Mouse (Mus musculus): ENCODE measurements around the gene Zdhhc8. TPM values are rescaled to one million over a fixed set of nuclear protein-coding genes. Genes with fewer than 3 reads are reported as not detected.
"Not testable (repeated sequence)": the region's sequence is repeated elsewhere in the genome, so short reads cannot be mapped to it uniquely, and the experiment has no call there.

Zdhhc8 gene
- total RNA-seq, 2 experiments from 2014 or later, result 21.6 to 26.6 TPM

DNA sequence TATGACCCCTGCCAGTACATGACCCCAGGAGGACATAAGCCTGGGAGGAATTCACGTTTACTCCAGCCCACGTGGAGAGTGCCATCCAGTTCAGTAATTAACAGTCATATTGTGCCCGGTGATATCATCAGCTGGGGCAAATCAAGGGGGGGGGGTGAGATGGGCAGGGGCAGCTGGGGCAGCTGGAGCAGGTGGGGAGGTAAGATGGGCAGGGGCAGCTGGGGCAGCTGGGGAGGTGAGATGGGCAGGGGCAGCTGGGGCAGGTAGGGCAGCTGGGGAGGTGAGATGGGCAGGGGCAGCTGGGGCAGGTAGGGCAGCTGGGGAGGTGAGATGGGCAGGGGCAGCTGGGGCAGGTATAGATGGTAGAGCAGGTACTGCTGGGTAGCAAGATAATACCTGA is 39.4 kb downstream of the Zdhhc8 start:
- not testable (repeated sequence) for DNase-seq

DNA sequence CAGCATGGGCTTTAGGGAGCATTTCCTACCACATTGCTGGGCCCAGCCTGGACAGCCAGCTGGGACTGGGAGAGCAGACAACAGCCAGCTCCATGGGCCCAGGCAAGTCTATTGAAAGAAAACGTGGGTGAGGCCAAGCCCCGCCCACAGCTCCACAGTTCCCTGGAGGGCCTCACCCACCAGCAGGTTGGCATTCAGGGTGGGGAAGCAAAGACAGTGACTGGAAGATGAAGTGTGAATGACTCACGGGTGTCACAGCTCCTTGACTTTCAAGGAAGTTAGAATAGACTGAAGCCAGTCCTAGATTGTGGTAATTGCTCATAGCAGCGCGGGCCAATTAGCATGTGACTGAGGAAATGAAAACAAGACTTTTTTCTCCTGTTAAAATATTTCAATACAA is 39.9 kb downstream of the Zdhhc8 start:
- peak; percentile 47 for DNase-seq

DNA sequence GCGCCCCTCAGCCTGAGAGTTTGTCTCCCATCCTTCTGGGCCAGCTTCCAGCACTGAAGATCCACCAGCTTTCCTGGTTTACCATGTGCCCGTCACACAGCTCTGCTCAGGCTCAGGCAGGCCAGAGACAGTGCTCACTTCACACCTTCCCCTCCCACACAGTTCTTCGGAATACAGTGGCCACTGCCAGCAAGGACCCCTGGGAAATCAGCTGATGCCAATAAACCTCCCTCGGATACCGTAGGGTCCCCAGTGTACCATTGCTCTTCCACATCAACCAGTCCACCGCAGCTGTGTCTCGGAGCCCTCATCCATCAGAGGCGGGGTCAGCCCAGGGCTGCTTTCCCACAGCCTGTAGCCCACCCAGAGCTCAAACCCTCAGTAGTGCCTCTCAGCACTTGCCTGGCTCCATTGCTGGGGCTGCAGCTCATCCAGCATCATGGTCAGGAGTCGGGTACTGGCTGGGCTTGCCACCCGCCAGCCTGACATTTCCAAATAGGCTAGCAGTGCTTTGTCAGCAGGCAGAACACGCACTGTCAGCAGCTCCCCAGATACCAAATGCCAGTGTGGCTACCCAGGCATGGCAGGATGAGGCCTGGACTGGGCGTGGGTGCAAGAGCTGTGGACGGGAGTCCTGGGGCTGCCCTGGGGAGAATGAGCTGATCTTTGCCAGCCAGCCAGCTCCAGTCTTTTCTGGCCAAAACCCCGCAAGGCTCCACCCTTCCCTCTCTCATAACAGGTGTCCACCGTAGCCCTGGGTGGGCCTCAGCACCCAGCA is 40.5 kb downstream of the Zdhhc8 start:
- peak; percentile 73 for DNase-seq

DNA sequence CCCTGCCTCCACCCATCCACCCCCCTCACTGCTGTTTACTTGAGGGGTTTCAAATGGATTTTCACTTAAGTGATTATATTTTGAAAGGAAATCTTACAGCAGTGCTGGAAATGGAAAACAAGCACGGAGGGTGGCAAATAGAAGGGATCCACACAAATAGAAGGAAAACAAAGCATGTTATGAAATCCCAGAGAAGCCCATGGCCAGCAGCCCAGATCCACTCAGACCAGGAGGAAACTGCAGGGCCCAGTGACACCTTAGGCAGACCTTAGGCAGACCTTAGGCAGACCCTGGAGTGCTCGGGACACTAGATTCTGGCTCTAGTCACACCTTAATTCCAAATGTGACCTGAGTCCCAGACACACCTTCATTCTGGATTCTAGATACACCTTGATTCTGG is 43.9 kb downstream of the Zdhhc8 start:
- no peak for DNase-seq

DNA sequence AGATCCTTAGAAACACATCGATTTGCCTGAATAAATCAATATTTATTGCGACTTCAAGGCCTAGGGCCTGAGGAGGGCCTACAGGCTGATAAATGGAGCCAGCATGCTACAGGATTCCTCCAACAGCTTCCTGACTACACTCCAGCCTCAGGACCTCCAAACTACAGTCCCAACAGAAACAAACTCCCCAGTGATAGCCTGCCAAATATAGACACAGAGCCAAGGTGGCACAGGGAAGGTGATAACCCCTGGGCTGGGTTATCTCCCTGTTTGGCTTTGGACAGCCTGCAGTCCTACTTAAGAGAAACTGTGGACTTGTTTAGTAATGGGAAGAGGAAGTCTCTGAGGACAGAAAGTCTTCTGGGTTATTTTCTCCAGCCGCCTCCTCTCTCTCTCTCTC is 47.7 kb downstream of the Zdhhc8 start:
- DNase-seq, result no peak

DNA sequence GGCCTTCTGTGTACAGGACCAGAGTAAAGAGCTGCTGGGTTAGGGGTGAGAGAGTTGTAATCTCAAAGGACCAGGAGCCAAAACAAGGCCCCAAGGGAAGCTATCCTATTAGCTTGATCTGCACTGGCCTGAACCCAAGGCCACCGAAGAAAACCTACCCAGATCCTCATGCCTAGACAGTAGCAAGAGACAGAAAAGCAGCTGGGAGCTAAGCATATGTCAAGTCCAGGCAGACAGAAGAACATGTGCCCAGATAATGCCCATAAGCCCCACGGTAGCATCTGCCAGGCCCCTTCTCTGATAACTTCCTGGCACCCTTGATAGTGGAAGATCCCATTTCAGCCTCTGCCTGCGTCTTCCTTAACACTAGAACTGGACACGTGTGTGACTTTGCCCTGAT is 48.1 kb downstream of the Zdhhc8 start:
- DNase-seq, result no peak

DNA sequence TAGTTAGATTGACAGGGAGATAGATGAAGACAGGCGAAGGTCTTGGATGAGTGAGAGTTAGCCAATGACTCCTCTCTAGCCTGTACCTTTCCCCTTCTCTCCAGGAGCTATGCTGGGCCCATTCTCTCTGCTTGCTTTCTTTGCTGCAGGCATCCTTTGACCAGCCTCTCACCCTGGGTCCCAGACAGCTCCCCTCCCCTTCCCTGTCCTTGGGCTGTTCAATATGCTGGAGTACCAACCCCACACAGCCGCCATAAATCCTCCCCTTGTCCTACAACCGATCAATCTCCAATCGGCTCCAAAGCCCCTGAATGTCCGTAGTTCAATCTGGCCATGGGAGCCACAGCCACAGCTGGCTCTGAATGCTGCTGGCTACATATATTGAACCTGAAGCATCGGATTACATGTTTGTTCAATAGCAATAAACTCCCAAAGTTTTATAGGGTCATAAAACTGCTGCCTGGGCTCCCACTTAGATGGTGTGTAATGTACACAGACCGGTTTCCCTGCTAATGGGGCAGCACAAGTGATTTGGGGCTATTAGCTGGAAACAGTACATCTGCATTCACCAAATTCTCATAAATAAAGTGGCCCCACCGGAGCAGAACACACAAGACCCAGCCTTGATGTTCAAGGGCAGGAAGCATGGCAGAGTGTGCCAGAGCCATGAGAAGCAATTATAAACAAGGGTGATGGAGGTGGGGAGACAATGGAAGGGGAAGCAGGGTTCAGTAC is 49.1 kb downstream of the Zdhhc8 start:
- no peak for DNase-seq

DNA sequence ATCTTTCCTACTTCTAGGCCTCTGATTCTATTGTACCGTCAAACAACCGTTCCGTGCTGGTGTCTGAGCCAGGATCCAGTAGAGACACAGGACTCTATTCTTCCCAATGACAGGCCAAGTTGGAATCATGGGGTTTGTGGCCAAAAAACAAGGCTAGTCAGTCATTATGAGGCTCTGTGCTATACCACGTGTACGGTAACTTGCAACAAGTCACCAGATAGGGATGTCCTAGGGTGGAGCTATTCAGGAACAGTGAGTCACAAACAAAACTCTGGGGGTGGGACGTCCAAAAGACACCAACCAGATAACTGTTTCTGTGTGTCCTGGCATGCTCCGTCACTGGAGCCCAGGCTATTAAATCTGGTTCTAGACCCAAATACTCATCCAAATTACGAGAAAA is 52.2 kb downstream of the Zdhhc8 start:
- no peak for DNase-seq

DNA sequence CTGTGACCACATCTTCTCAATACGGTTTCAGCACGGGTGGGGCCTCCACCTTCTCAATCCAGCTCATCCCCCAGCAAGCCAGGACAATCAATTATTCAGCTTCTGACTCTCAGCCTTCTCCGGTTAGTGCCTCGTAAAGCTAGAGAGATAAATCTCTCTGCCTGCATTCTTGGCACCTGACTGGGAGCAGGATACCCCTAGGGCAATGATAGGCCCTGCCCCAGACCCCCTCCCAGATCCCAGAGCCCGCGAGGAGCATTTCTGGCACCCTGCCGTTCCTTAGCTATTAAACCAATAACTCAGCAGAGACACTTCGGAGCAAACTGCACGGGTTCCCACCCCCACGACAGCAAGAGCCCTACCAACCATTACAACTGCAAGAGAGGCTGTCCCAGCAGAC is 53.5 kb downstream of the Zdhhc8 start:
- no peak for DNase-seq

DNA sequence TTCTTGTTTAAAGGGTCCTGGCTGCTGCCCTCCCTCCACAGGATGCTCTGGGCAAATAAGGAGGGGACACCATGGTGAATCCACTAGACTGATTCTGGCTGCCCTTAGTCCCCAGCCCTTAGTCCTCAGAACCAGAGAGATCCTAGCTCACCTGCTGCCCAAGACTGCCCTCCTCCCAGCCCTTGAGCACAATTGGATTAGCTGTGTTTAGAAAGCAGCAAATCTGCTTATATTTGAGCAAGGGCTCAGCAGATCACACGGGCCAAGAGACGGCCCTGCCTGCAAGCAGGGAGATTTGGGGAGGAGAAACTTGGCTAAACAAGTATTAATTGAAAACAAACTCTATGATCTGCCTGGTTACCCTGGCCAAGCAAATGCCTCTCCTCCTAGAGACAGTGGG is 55.3 kb downstream of the Zdhhc8 start:
- DNase-seq, result no peak

DNA sequence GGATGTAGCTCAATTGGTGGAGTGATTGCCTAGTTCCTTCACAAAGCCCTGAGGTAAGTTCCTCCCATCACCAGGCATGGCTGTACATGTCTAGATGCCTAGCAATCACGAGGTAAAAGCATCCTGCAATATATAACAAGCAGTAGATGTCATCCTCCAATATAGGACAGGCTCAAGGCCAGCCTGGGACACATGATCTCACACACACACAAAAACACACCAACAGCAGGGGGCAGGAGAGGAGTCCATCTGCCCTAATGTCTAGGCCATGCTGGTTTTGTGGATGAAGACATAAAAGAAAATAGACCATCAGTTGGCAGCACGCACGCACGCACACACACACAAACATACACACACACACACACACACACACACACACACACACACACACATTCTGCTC is 58.2 kb downstream of the Zdhhc8 start:
- no peak for DNase-seq

DNA sequence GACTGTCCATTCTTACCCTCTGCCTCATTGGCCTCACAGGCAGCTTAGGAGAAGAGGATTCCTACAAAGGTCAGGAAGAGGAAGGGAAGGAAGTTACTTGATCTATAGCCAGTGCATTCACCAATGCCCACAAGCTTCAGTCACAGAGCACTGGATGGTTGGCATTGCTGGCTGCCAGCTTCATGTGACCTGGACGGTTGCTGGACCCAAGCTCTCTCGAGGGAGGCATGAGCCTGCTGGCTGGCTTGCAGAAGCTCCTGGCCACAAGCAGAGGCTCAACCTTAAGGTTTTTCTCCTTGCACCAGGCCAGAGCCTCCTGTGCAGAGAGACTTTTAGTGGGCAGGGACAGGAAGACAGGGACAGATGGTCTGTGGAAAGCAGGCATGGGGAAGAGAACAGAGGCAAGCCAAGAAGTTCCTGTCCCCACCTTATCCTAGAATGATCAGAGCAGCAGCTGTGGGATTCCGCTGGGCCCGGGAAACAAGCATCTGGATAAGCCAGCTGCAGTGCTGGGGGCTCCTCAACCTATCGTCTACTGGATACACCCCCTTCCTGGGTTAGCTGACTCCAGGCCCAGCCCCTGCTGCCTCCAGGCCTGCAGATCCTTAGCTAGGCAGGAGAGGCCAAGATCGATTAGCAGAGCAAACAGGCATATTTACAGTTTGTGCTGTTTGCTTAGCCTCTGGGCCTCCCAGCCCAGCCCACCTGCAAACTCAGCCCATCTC is 59.0 kb downstream of the Zdhhc8 start:
- no peak for DNase-seq

DNA sequence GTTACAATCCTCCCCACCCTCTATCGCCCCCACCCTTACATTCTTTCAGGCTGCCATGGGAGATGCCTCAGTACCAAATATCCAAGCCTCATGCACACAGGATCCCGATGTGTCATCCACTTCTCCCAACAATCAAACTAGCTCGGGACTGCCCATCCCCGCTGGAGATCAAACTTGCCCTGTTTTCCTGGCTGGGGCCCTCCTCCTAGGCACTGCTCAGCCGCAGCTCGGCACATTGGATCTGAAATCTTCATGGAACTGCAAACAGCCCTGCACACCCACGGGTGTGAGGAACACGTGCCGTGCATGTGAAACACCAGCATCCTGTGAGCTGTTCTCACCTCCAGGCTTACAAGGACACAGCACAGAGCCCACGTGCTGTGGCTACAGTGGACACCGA is 61.1 kb downstream of the Zdhhc8 start:
- no peak for DNase-seq

DNA sequence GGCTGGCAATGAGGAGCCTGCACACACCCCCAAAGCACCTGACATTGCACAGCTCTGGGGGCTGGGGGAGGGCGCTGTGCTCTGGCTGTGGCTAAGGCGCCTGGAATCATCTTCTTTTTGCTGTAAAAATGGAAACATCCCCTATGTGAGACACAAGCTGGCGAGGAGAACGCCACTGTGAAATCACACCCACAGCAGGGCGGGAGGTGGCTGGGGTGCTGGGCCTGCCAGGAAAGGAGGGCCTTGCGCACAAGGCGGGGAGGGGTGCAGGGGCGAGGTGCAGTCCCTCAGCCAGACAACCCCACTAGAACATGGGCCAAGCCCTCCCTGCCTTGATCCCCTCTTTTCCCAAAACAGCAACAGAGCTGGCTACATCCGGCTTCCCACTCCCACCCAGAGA is 61.7 kb downstream of the Zdhhc8 start:
- DNase-seq, result no peak

DNA sequence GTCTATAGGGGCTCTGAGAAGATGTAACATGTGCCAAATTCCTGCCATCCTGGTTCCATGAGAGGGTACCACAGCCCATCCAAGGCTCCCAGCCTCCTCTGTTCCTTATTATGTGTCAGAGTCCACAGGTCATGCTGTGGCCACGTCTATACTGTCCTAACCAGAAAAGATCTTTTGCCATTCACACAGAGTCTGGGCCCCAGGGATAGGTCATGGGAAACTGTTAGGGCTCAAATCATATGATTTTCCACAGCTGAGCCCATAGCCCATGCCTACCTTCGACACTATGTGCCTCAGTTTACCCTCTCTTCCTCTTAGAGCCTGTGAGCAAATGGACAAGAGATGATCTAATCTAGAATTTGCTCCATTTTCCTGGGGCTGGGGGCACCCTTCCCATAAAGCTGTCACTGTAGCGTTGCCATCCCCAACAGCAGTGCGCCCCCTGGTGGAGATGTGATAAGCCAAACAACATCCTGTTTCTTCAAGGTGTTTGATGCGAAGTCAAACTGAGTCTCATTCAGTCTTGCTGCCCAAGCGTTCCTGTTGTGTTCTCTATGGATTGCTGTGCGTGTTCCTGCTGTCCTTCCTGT is 62.6 kb downstream of the Zdhhc8 start:
- peak; percentile 42 for DNase-seq

Small RNAs within 50 kb of the gene (microRNA-seq; reads per million reads assigned to microRNA genes)
- gene Gm24572 (ENCODE audit: borderline replicate concordance in 2 of 2) (0 to 0.53 reads per million in 2 experiments), gene Mir1306 (ENCODE audit: borderline replicate concordance in 2 of 2) (44.2 to 64.0 reads per million in 2 experiments)

Other genes starting within 250 kb of the Zdhhc8 start
- gene Dgcr6, start 182.3 kb downstream of the Zdhhc8 start, total RNA-seq (2021), result 10 to 100 TPM; 32.2 to 34.1 TPM
- 1 to 10 TPM; 8.1 to 9.5 TPM for gene Prodh, start 144.9 kb downstream of the Zdhhc8 start, total RNA-seq (2021)
- under 1 TPM in 1 of 2 experiments, not detected in 1; 0.13 TPM for gene Rtn4r, start 107.5 kb downstream of the Zdhhc8 start, total RNA-seq (2021)
- not detected for gene Ccdc188, start 17.3 kb downstream of the Zdhhc8 start, total RNA-seq (2021)
- gene Trmt2a, start 13.5 kb upstream of the Zdhhc8 start, total RNA-seq (2021), result 1 to 10 TPM; 9.6 to 10.0 TPM
- 10 to 100 TPM; 21.6 to 24.7 TPM for gene Ranbp1, start 13.6 kb upstream of the Zdhhc8 start, total RNA-seq (2021)
- gene Gm49776, start 23.2 kb upstream of the Zdhhc8 start, total RNA-seq (2021), result not detected
- gene Dgcr8, start 54.1 kb upstream of the Zdhhc8 start, total RNA-seq (2021), result 10 to 100 TPM; 14.7 to 16.2 TPM
- 10 to 100 TPM; 37.3 to 37.6 TPM for gene Tango2, start 113.0 kb upstream of the Zdhhc8 start, total RNA-seq (2021)
- 10 to 100 TPM; 12.5 to 14.3 TPM for gene Arvcf, start 113.0 kb upstream of the Zdhhc8 start, total RNA-seq (2021)
- 10 to 100 TPM; 16.0 to 16.9 TPM for gene Txnrd2, start 191.2 kb upstream of the Zdhhc8 start, total RNA-seq (2021)
- 10 to 100 TPM; 33.3 to 44.8 TPM for gene Comt, start 191.7 kb upstream of the Zdhhc8 start, total RNA-seq (2021)

Measured in gastrocnemius, postnatal 25 days (tissue).